Mouse (Mus musculus) testis, adult 2 months (tissue): ENCODE results near the gene Hmox2.

Experiments
- CTCF ChIP-seq: fragments of 200-500 bp; IDR thresholded peaks from 2 replicates; pipeline ENCODE4 v1.5.1; 2012; ENCODE audit warnings: low read depth, mild to moderate bottlenecking, inconsistent platforms, low read length, moderate library complexity; ENCODE audit not compliant: control insufficient read depth, insufficient read depth, insufficient replicate concordance
- POLR2A ChIP-seq: fragments of 200-500 bp; IDR thresholded peaks from 2 replicates; pipeline ENCODE4 v1.6.1; 2012; ENCODE audit warnings: low read depth, mild to moderate bottlenecking, inconsistent platforms, low read length, moderate library complexity; ENCODE audit not compliant: control insufficient read depth

DNA sequence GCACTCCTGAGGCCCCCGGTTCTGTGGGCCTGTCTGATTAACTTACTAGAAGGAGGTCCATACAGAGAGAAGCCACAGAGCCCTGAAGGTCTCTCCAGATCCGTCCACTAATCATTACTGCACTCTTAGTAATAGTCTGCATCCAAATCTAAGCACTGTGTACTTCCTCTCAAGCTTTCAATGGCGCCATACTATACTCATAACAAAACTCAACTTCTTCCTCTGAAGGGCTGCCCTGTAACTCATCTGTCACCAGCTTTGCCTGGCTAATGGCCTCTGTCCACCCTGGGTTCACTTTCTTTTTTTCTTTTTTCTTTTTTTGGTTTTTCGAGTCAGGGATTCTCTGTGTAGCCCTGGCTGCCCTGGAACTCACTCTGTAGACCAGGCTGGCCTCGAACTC is 48.1 kb upstream of the Hmox2 start:
- no peak for TF ChIP-seq CTCF
- no peak for TF ChIP-seq POLR2A
